Mouse (Mus musculus): Measurements from ENCODE around the gene Kncn.

The Kncn gene

DNA sequence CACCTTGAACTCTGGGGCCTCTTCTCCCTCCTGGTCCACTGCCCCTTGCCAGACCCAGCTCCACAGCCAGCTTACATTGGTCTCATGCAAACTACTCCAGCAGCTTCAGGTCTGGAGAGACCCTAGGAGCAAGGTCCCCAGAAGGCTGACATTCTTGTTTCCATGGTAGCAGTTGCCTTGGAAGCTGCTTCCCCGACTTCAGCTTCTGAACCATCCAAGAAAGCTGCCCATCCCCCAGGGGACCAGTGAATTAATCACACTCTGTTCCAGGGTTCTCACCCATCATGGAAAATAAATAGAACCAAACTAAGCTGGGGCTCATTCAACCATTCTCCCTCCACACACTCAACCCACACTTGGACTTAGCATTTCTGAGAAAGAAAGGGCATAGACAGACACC lies 3.0 kb upstream of the Kncn start:
- DNase-seq = no peak

- DNase-seq = no peak
Observed at GRCm38 (mm10) chr4:115882195-115882594, 2.0 kb upstream of the Kncn start.

- no peak for DNase-seq
Observed at GRCm38 (mm10) chr4:115885846-115886245, 1.6 kb downstream of the Kncn start.

DNA sequence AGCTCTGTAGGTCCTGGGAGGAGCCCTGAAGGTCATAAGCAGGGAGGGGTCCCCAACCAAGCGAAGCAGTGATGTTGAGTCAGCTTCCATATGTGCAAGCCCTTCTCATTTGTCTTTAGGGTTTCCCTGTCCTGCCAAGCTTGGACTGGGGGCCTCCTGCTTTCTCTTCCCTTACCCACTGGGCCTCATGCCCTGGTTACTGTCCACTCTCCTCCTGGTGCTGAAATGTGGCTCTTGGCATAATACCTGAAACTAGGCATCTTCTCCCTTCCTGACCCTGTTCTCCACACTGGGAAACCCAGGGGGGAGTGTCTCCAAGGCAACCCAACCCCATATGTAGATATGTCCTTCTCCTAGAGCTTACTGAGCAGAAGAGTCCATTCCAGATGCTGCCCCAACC lies 2.7 kb downstream of the Kncn start:
- no peak for DNase-seq

GRCm38 (mm10) chr4:115890066-115890465 lies 5.9 kb downstream of the Kncn start:
- DNase-seq = no peak

DNA sequence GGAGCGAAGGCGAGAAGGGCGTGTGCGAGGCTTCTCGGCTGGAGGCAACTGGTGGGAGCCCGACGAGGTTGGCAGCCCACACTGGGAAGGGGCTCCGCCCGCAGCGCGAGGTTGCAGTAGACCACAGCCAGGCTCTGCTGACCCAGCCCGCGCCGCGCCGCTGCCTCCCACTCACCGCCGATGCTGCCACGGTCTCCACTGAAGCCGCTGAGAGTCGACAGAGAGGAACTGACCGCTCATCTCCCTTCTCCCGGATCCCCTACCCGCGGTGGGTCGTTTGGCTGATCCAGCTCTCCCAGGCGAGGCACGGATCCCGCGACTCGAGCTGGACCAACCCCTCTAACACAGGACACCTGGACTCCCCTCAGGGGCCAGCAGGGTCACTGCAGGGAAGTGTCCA lies 6.4 kb downstream of the Kncn start, which contains the start of gene 6430628N08Rik:
Gene 6430628N08Rik, plus strand, starts transcription at position 113 of the 400 bp plus-strand sequence.
- no peak for DNase-seq

- DNase-seq = peak; percentile 77 to 86
Observed at GRCm38 (mm10) chr4:115894281-115894680, 10.1 kb downstream of the Kncn start.

- no peak for DNase-seq
Observed at GRCm38 (mm10) chr4:115897901-115898631, 13.9 kb downstream of the Kncn start.

DNA sequence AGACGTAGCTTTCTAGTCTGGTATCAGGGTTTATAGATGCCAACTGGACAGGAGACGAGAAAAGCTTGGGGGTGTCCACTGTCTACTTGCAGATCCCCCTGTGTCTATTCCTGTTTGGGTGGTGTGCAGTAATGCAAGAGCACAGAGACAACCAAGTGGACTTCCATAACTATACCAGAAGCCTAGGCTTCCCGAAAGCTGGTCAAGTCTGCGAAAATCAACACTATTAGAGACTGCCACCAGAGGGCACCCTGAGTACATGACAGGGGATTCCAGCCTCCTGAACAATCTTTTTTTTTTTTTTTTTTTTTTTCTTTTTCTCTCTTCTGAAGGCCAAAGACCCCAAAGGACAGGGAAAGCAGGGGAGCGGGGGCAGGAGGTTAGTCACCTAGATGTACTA lies 18.6 kb downstream of the Kncn start:
- DNase-seq = peak; percentile 52 to 85

GRCm38 (mm10) chr4:115904375-115904774 lies 20.2 kb downstream of the Kncn start:
- DNase-seq = no peak

DNA sequence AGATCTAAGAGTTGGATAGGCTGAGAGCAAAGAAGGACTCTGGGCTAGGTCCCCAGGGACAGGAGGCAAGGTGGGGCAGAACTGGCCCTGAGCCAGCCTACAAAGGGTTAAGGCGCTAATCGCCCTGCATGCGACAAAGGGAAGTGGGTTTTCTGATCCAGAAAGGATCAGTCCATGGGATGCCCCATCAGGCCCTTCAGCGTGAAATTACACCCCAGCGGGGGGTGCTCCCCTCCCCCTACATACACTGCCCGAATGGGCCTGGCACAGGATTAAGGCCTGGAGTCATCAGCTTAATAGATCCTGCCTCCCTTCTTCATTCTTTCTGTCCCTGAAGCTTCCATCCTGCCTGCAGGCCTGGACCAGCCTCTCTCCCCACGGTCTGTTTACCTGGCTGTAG lies 21.5 kb downstream of the Kncn start:
- no peak for DNase-seq

DNA sequence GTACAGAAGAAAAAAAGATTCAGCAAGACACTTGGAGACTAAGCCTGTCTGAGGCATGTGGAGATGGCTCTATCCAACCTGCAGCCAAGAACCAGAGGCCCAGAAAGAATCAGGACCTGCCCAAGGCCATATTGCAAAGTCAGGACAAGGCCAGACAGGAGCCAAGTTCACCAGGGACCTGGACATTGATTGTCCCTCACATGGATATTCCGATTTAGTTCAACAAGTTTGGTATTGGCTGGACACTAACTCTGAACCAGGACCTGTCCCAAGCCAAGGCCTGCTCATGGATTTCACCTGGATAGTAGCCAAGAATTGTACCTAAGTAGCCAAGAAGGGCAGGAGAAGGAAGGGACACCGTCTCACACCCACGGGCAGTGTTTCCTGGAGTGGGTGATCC lies 22.6 kb downstream of the Kncn start:
- DNase-seq = no peak

DNA sequence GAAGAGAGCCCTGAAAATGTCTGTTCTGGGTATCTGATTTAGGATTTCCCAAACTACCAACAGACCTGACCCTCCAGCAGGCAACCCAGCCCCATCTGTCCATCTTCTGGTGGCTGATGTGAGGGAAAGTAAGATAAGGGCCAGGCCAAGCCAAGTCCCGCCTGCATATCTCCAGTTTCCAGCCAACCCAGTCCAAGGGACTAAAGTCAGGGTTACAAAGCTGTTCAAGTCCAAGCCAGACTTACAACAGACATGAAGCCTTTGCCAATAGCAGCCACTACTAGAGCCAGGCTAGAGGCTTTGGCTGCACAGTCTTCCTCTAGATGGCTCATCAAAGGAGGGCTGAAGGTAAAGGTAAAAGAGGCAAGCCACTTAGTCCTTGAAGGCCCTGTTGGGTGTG lies 23.8 kb downstream of the Kncn start:
- no peak for DNase-seq

DNA sequence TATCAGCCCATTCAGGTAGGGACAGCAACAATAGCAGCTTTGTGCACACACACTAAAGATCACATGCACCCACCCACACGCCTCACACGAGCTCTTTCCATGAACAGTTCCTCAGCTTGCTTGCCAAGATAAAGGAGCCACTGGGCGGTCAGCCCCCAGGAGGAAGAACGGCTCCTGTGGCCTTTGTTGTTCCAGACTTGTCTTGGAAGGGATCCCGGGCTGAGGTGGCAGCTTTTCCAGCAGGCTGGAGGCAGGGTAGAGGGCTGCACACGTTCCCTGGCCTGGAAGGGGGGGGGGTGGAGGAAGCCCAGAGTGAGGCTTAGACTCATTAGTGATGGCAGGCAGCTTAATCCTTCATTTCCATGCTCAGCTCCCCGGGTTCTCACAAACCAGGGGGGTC lies 24.4 kb downstream of the Kncn start:
- no peak for DNase-seq

- DNase-seq = no peak
Observed at GRCm38 (mm10) chr4:115911586-115911985, 27.4 kb downstream of the Kncn start.

- peak; percentile 33 to 44 for DNase-seq
Observed at GRCm38 (mm10) chr4:115919911-115920310, 35.7 kb downstream of the Kncn start.

GRCm38 (mm10) chr4:115922688-115923087 lies 38.5 kb downstream of the Kncn start:
- no peak for DNase-seq

DNA sequence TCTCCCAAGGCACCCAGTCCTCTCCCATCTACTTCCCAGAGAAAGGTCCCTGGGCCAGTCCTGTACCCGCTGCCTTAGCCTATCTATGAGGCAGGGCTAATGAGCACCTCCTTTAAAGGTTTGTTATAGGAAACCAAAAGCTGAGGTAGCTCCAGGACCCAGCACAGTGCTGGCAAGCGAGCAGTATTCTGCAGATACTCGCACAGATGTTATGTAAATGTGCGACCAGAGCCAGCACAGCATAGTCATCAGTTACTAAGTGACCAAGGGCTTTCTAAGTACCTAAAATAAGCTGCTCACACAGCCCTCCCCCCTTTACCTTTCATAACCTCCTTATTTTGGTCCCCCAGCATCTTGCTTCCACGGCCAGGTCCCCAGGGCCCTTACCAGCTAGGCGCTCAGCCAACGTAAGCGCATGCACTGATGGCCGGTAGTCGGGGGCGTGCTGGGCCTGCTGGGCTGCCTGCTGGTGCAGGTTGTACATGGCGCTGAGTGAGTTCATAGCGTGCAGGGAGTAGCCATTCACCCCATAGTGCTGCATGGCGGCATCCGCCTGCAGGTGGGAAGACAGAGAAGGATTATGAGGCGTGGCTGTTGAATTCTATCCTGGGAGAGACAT lies 39.2 kb downstream of the Kncn start:
- DNase-seq = no peak

- no peak for DNase-seq
Observed at GRCm38 (mm10) chr4:115927637-115928036, 43.4 kb downstream of the Kncn start.

- no peak for DNase-seq
Observed at GRCm38 (mm10) chr4:115931556-115932088, 47.4 kb downstream of the Kncn start.

GRCm38 (mm10) chr4:115935835-115936581 lies 51.8 kb downstream of the Kncn start:
- DNase-seq = no peak

DNA sequence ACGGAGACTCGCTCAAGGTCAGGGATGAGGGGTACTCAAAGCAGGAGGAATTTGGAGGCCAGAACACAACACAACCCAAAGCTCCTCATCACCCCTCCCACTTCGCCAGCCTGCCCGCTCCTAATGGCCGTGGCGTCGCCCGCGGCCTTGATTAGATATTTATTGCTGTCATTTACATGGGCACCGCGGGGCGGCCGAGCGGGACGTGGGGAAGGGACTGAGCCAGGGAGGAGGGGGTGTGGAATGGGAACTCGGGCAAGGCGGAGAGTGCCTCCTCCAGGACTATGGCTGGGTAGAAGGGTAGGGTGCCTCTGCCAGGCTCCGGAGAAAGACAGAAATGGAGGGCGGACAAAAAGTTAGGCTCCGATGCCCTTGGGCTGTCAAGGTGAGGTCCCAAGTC lies 52.4 kb downstream of the Kncn start:
- no peak for DNase-seq

Data from kidney, adult 8-10 months (tissue).